Mouse (Mus musculus) ES-E14 (cell line): ENCODE data around the gene Dnajc4. TPM values are rescaled to one million over a fixed set of nuclear protein-coding genes. Genes with fewer than 3 reads are reported as not detected.

ENCODE experiments used
- DNase-seq: peaks from one replicate; pipeline ENCODE4 v3.0.0-alpha.2; 2013; ENCODE audit warnings: low read depth, low spot score
- H3K27ac ChIP-seq: 2 replicates; pipeline ENCODE4 v1.5.1; 2012; ENCODE audit warnings: low read depth, mild to moderate bottlenecking, low read length, moderate library complexity, mixed read lengths; ENCODE audit not compliant: poor library complexity, insufficient read depth, severe bottlenecking
- H3K36me3 ChIP-seq: 2 replicates; pipeline ENCODE4 v1.6.1; 2012; ENCODE audit warnings: mild to moderate bottlenecking, low read length, moderate library complexity, mixed read lengths; ENCODE audit not compliant: control insufficient read depth, poor library complexity, insufficient read depth, severe bottlenecking
- H3K4me1 ChIP-seq, 2 experiments: fragments of 150-350 bp in 1 of 2; sonication (generic) in 1 of 2; 2 replicates each; pipeline ENCODE4 v1.6.1; 2012; ENCODE audit warnings: low read length in 2 of 2, mild to moderate bottlenecking in 1 of 2, mixed read lengths in 1 of 2; ENCODE audit not compliant: control insufficient read depth in 2 of 2, insufficient read depth in 2 of 2, poor library complexity in 1 of 2
- H3K4me3 ChIP-seq, 2 experiments: fragments of 150-350 bp in 1 of 2; sonication (generic) in 1 of 2; 2 replicates each; pipeline ENCODE4 v1.5.1; 2012; ENCODE audit warnings: low read length in 2 of 2, low read depth in 1 of 2, mild to moderate bottlenecking in 1 of 2, mixed read lengths in 1 of 2; ENCODE audit not compliant: insufficient read depth in 1 of 2, poor library complexity in 1 of 2, severe bottlenecking in 1 of 2
- H3K9ac ChIP-seq: 2 replicates; pipeline ENCODE4 v1.6.1; 2012; ENCODE audit warnings: low read depth, mild to moderate bottlenecking, low read length, mixed read lengths; ENCODE audit not compliant: poor library complexity, insufficient read depth, severe bottlenecking
- H3K9me3 ChIP-seq: fragments of 150-350 bp; sonication (generic); 2 replicates; pipeline ENCODE4 v1.6.1; 2012; ENCODE audit warnings: low read depth, mild to moderate bottlenecking, low read length; ENCODE audit not compliant: control insufficient read depth, insufficient read depth
- CHD2 ChIP-seq: IDR thresholded peaks from 2 replicates; pipeline ENCODE4 v1.6.1; 2014; ENCODE audit warnings: mild to moderate bottlenecking, low read depth, low read length, inconsistent platforms
- HCFC1 ChIP-seq: IDR thresholded peaks from 2 replicates; pipeline ENCODE4 v1.6.1; 2012; ENCODE audit warnings: low read length, inconsistent platforms, borderline replicate concordance; ENCODE audit not compliant: insufficient read depth
- MAFK ChIP-seq: IDR thresholded peaks from 2 replicates; pipeline ENCODE4 v1.6.1; 2014; ENCODE audit warnings: mild to moderate bottlenecking, low read depth, low read length, inconsistent platforms; ENCODE audit not compliant: insufficient read depth
- ZC3H11A ChIP-seq: IDR thresholded peaks from 2 replicates; pipeline ENCODE4 v1.6.1; 2012; ENCODE audit warnings: low read depth, mild to moderate bottlenecking, inconsistent platforms, low read length, borderline replicate concordance
- ZNF384 ChIP-seq: IDR thresholded peaks from 2 replicates; pipeline ENCODE4 v1.6.1; 2012; ENCODE audit warnings: low read depth, low read length, inconsistent platforms
- in situ Hi-C, 2 experiments: fragments of 600-800 bp; cut with MboI; formaldehyde crosslinking; loops; one replicate each; pipeline ENCODE4 v1.15.1; 2025; ENCODE audit warnings: low sequenced_read_pairs in 2 of 2, inconsistent platforms in 1 of 2; ENCODE audit not compliant: unreplicated experiment in 2 of 2
- total RNA-seq: library from RNA; depleted of rRNA; stranded (reverse); fragments of 300-350 nt; gene quantifications from 2 replicates; pipeline ENCODE4 v1.2.3, GENCODE M21; 2012

The Dnajc4 gene
- total RNA-seq, 1 experiment: 14.0 TPM

- Histone ChIP-seq H3K4me3 (peak overlapping the region; percentile 74 to 87), H3K9ac (peak overlapping the region; percentile 72), H3K36me3 (peaks cover 15% of the 10 kb centered on the region), H3K27ac (peak overlapping the region; percentile 59; the same call in 1 of the 2 replicates), H3K9me3 (no peaks in the 10 kb centered on the region), H3K4me1 (peaks cover 11 to 39% of the 10 kb centered on the region in 2 experiments; a peak in 3 of 4 replicates)
- no peak for DNase-seq
- TF ChIP-seq ZNF384 (no peak), HCFC1 (0 out of 2 replicates have a peak, but pooled peaks have one; percentile 22), ZC3H11A (peak; percentile 21; the same call in 1 of the 2 replicates), CHD2 (no peak), MAFK (no peak)
- in situ Hi-C loops: no loop called here
Measured at GRCm38 (mm10) chr19:6969665-6970381, 22.5 kb downstream of the Dnajc4 start.

GRCm38 (mm10) chr19:6969291-6969664, 23.1 kb downstream of the Dnajc4 start:
- Histone ChIP-seq H3K9me3 (no peaks in the 10 kb centered on the region), H3K4me3 (peak overlapping the region; percentile 74 to 87), H3K4me1 (peaks cover 11 to 39% of the 10 kb centered on the region in 2 experiments; a peak in 3 of 4 replicates), H3K27ac (no peak overlapping the region), H3K36me3 (peaks cover 21% of the 10 kb centered on the region), H3K9ac (peak overlapping the region; percentile 72)
- no peak for TF ChIP-seq MAFK
- TF ChIP-seq ZNF384: no peak
- no peak for TF ChIP-seq CHD2
- no peak for TF ChIP-seq HCFC1
- TF ChIP-seq ZC3H11A: no peak
- in situ Hi-C loops: no loop called here
- no peak for DNase-seq

GRCm38 (mm10) chr19:6968491-6969271, 23.7 kb downstream of the Dnajc4 start:
- TF ChIP-seq ZC3H11A (no peak), HCFC1 (no peak), CHD2 (no peak), MAFK (no peak), ZNF384 (no peak)
- no peaks in the 10 kb centered on the region for H3K9me3 ChIP-seq
- H3K4me3 ChIP-seq: peak overlapping the region; percentile 74 to 87
- no peak for DNase-seq
- H3K9ac ChIP-seq: peak overlapping the region; percentile 72; the same call in 1 of the 2 replicates
- H3K36me3 ChIP-seq: peaks cover 27% of the 10 kb centered on the region
- H3K27ac ChIP-seq: no peak overlapping the region
- in situ Hi-C loops: no loop called here
- peaks cover 9 to 38% of the 10 kb centered on the region in 2 experiments; a peak in 3 of 4 replicates for H3K4me1 ChIP-seq

- Histone ChIP-seq H3K4me3 (no peak overlapping the region), H3K36me3 (peaks cover 63% of the 10 kb centered on the region), H3K27ac (no peak overlapping the region), H3K4me1 (peaks cover 0 to 12% of the 10 kb centered on the region in 2 experiments; a peak in 2 of 4 replicates), H3K9ac (no peak overlapping the region), H3K9me3 (no peaks in the 10 kb centered on the region)
- TF ChIP-seq CHD2 (no peak), HCFC1 (no peak), ZC3H11A (no peak), ZNF384 (no peak), MAFK (no peak)
- in situ Hi-C loops: no loop called here
- no peak for DNase-seq
Measured at GRCm38 (mm10) chr19:6956461-6956860, 35.9 kb downstream of the Dnajc4 start.
